Mouse (Mus musculus) left cerebral cortex, postnatal 36 days (tissue): ENCODE measurements around the gene Abcg1. TPM values are rescaled to one million over a fixed set of nuclear protein-coding genes. Genes with fewer than 3 reads are reported as not detected.

Experiments
- DNase-seq, 2 experiments: peaks; one replicate each; pipeline ENCODE4 v3.0.0; 2021 to 2022; ENCODE audit warnings: low spot score in 2 of 2, mixed read lengths in 1 of 2
- intact Hi-C: fragments of 180-260 bp; cut with DNase I; formaldehyde crosslinking; loops from one replicate; pipeline ENCODE4 v1.15.1; 2025
- total RNA-seq, 2 experiments: library from RNA; stranded (reverse); gene quantifications; 2 replicates each; pipeline ENCODE4 v1.2.3; 2021

Abcg1 gene
- total RNA-seq, 2 experiments from 2014 or later, result 65.5 to 77.2 TPM

DNA sequence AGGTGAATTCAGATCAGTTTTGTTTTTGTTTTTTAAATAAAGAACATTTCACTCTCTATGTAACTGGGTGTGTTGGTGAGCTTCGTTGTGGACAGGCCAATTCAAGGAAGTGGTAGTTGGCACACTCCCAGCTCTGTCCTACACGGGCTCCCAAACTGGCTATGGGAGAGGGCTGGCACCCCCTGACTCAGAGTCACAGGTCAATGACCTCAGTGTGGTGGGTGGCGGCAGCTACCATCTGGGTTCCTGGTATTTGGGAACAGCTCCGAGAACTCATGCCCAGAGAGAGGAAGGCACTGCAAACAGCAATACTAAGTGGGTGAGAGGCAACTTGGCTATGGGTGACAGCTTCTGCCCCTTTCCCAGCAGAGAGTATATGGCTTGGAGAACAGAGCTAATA is 19.1 kb upstream of the Abcg1 start:
- intact Hi-C loops, result no loop called here
- DNase-seq, result no peak

DNA sequence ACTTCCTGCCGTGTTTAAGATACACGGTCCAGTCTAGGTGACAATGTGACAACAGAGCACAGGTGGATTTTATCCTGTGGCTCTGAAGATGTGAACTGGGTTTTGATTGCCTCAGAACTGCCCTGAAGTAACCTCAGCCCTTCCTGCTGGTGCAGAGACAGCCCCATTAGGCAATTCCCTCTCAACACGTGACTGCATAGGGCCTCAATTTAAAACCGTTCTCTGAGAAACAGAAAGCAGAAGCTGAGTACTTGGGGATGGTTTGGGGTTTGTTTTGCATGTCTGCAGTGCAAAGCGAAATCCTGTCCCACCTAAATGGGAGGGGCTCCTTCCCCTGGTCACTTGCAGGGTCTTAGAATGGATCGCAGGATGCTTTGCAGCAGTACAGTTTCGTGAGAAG is 17.8 kb upstream of the Abcg1 start:
- DNase-seq, result no peak
- intact Hi-C loops, result no loop called here

DNA sequence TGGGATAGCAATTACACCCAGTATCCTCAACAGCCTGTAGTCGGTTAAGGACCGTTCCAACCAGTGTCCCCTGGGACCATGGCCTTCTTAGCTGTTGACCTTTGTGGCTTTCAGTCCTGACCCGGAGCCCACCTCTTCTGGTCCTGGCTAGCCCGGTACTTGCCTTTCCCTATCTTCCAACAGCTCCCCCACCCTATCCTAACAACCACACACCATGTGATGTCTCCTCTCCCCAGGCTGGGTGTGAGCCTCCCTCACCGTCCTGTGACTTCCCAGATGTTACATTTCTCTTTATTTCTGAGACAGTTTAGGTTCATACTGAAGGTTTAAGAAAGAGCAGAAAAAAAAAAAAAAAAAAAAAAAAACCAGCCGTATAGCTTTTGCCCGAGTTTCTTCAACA is 17.1 kb upstream of the Abcg1 start:
- no peak for DNase-seq
- intact Hi-C loops, result no loop called here

DNA sequence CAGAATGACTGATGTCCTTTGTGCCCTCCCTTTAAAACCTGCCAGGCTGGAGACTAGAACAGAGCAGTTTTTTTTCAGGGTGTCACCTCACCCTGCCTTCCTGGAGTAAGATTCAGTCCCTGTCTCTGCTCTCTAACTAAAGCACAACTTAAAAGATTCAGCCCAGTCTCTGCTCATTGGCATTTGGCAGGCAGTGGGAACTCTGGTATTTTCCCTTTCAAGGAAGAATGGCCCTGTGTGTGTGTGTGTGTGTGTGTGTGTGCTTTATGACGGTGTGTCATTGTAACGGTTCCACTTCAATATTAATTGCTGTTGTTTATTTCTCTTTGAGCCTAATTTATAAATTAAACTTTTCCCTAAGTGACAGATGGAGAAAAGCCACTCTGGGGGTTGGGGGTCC is 14.7 kb upstream of the Abcg1 start:
- intact Hi-C loops, result no loop called here
- no peak for DNase-seq

DNA sequence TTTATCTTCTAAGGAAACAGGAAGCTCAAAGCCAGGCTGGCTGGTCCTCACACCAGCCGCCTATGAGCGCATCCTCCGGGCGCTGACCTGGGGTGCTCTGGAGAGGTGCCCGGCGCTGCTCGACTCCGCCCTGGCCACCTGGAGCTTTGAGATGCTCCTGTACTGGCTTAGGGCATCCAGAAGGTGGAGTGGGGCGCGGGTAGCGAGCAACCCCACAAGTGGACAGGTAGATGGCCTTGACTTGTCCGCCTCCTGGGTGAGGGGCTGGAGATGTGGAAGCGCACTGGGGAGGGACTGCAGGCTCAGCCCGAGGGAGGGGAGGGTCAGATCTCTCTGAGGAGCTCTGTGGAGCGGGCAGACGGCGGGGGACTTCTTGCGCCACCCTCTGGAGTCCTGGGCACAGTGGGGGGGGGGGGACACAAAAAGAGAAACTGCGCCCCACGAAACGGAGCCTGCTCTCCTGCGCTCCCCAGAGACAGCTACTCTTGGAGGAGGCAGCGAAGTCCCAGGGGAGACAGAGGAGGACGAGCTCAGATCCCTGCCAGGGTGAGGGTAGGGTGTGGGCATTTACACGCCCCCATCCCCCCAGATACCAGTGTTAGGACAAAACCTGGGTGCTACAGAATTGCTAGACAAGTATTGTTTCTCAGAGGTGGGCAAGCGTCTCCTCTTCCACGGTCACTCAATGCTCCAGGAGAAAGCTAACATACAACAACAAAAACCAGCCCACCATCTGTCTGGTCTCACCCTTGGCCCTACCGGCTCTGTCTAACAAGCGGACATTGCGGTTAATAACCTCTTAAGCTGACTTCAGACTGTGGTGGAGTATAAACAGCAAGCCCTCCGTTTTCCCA is 643 bp downstream of the Abcg1 start:
- intact Hi-C loops, result loop anchor here (1.0 to 5.0 kb wide), 3 partner anchors 23 to 54 kb away; no protein-coding TSS in a partner anchor
- DNase-seq, result peak; percentile 43 to 58

DNA sequence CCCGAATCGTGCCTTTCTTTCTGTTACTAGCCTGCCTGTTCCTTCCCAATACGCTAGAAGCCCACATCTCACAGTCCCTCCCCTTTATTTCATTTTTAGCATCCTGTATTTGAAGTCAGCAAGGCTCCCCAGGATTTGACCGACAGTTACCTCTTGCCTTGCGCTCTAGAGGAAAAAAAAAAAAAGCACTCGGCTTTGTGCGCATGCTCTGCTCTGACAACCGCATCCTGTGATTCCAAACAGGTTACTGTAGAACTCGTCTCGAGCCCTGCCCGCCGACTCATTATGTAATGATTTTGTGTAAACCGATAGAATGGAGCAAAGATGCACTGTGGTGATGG is 1.2 kb downstream of the Abcg1 start:
- DNase-seq, result peak; percentile 78 to 83
- intact Hi-C loops, result loop anchor here (1.0 to 5.0 kb wide), 3 partner anchors 23 to 54 kb away; no protein-coding TSS in a partner anchor

DNA sequence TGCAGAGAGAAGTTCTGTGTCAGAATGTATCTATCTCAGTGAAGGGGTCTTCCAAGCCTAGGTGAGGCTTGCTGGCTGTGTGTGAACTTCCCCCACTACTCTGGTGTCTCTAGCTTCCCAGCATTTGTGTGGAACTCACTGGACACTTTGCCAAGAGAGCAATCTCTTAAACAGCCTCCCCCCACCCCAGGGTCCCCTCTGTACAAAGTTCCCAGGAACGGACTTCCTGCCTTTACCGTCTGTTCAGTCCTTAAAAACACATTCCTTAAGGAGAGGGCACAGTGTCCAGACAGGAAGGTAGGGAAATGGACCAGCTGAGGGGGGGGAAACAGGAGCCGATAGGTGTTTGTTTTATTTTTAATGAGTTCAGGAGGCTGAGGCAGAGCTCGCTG is 2.7 kb downstream of the Abcg1 start:
- intact Hi-C loops, result no loop called here
- DNase-seq, result no peak

DNA sequence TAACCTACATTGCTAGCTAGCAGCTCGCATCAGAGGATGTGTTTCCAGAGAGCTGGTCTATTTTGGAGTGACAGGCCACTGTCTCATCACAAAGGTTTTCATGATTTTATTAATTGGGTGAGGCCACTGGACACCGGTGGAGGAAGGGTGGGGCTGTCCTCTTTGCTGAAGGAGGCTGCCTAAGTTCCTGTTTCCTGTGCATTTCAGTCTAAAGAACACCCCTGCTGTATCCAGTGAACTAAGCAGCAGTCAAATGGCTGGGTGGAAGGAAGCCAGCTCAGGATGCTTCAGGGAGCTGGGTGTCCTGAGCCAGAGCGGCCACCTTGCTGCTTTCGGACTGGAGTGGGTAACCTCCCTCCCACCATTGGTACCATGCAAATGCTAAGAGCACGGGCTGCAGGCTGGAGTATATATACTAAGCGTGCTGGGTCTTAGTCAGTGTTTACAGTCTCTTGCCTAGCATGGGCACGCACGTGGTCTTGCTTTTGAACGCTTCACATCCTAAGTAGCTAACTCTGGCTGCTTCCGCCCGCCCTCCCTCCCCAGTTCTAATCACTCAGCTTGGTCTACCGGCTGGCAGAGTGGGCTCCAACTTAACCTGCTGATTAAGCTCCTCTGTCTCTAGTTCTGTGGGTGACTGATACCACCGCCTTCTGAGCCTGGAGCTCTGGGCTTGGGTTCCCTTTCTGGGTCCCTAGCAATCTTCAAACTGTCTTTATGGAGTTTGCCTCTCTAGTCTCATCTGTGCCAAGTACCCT is 3.3 kb downstream of the Abcg1 start:
- peak in 1 of 2 experiments; percentile 42 for DNase-seq
- intact Hi-C loops, result no loop called here

DNA sequence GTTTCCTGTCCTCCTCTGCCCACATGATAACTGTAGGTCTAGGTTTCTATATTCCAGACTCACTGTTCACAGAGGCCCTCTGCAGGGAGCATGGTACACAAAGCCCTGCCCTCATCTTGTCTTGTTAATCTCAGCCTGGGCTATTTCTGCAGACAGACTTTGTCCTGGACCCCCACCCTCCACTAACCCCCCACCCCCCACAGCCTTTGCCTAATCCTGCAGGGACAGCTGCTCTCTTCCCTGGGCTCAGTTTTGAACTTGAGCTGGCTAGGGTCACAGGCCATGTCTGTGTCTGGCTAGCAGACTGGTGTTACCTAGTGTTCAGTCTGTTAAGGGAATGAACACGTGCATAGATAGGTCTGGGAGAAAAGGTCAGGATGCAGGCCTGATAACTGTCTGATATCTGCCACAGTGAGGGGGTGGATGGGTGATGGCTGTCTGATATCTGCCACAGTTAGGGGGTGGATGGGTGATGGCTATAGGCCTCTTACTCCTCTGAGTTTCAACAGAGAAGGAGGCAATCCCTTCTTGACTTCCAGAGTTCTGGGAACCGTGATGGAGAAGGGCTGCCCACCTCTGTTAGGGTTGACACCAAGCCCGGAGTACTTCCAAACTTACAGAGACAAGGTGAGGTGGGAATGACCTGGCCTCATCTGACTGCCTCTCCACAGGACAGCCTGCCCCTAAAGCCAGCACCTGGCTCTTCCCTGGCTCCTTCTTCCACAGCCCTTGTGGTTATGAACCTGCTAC is 4.0 kb downstream of the Abcg1 start:
- intact Hi-C loops, result no loop called here
- no peak for DNase-seq

DNA sequence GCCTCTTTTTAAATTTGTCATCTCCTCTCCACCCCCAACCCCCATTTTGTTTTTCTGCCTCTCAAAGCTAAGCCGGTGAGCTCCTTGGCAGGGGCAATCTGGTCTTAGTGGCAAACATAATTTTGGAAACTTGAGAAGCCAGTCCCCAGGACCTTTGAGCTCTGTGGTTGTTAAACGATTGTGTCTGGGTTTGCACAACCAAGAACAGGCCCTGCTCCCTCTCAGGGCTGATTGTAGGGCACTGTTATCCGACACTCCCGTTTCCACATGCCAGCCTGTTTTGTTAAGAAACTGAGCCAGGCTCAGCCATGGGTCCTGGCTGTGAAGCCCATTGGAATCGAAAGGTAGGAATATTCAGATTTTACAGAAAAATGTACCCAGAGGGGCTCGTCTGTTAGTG is 8.6 kb downstream of the Abcg1 start:
- intact Hi-C loops, result no loop called here
- no peak for DNase-seq

DNA sequence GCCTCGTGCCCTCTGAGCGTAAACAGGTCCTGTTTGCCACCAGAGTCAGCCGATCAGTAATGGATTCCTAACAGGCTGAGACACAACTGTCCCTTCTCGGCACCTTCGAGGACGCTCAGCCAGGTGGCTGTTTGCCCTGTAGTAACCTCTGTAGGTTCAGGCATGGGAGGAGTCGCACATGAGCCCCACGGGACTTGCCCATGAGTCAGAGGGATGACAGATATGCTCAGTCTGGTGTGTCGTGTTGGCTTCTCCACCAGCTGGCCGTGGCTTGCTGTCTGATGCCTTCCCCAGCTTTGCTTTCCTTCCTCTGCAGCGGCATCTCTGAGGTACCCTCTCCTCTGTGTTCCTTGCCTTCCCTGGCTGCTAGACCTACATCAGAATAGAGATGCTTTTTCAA is 9.6 kb downstream of the Abcg1 start:
- peak in 1 of 2 experiments; percentile 24 for DNase-seq
- intact Hi-C loops, result no loop called here

DNA sequence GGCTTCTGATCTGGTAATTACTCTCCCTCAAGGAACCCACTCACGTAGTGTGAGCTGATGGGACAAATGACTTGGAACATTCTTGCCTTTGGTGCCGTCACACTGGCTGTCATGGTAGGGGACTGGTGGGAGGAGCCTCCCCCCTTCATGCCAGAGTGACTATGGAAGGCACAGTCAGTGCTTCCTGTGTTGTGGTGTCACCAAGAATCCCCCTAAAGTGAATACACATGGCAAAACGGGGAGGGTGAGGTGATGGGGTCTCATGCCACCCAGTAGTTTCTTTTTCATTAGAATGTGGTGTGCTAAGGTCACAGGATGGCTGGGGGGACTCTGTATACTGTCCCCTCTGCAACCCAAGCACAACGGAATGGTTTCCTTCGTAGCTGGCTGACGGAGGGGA is 11.6 kb downstream of the Abcg1 start:
- intact Hi-C loops, result no loop called here
- DNase-seq, result no peak

DNA sequence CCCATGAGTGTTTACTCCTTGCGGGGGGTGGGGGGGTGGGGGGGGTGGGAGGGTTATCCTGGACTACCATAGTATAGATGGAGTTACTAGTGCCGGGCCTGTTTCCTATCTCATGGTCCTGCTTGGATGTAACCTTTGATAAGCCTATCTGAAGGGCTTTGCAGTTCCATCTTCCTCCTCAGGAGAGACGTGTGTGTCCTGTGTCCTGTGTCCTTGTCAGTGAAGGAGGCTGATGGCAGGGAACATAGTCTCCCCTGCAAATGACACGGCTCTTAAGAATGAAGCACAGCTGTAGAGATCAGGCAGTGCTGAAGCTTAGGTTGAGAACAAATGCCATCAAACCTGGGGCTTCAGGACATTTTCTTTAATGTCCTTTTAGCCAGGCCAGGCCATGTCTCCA is 12.4 kb downstream of the Abcg1 start:
- no peak for DNase-seq
- intact Hi-C loops, result no loop called here

DNA sequence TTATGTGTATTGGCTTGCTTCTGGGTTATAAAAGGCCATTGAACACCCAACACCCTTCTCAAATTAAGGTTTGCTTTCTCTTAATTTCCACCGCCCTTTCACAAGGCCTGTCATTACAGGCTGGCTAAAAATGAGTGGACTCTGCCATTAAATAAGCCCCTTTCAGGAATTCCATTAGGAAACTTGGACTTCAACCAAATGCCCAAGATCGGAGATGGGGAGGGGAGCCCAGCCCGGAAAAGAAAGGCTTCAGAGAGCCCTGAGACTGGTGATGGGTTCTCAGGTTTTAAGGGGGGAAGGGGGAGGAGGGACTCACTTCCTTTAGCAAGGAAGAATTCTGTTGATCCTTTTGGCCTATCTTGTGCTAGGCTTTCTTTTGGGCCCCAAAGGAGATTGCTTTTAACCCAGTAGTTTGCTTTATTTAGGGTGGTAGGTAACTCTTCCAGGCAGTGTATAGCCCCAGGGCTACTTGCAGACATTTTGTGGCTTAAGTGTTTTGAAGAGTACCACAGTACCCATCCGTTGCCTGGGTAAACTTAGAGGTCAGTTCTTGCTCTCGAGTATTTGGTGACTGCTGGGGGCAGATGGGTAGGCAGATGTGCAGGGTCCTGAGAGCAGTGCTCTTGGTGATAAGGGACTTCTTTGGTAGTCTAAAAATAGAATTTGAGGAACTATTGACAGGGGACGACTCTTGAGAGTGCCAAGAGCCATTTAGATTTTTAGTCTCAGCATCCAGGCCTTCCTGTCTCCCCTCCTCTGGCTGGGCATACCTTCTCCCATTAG is 13.1 kb downstream of the Abcg1 start:
- intact Hi-C loops, result no loop called here
- no peak for DNase-seq

DNA sequence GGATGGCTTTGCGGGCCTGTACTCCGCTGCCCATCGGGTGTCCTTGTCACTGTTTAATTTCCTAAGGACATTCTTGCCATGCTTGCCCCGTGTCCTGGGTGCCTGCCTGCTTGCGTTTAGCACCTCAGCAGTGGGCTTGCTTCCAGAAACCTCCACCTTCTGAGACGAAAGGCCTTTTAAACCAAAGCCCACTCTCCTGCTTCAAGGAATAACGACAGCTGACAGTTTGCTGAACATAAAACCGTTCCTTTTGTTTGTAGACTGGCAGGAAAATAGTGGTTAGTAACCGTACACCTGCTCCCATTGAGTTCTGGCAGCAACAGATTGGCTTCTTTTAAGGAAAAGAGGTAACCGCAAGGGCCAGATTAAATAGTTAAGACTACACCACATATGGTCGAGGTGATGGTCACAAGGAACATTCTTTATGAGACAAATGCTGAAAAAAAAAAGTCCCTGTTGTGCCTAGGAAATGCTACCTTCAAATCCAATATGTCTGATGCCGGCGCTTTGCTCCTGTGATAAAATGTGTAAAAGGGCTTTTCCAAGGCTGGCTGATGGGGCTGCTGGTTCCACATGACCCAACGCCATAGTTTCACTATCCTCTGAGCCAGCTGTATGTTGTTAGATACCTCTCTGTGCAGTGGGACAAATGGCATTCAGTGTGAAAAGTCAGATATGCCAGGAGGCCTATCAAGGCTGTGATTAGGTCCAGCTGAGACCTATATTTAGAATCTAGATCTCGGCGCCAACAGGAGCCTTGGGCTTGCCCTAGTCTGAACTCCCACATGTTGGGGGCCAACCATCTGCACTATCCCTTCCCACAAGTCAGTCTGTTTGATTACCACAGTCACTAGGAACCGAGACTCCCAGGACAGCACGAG is 14.2 kb downstream of the Abcg1 start:
- DNase-seq, result no peak
- intact Hi-C loops, result no loop called here

DNA sequence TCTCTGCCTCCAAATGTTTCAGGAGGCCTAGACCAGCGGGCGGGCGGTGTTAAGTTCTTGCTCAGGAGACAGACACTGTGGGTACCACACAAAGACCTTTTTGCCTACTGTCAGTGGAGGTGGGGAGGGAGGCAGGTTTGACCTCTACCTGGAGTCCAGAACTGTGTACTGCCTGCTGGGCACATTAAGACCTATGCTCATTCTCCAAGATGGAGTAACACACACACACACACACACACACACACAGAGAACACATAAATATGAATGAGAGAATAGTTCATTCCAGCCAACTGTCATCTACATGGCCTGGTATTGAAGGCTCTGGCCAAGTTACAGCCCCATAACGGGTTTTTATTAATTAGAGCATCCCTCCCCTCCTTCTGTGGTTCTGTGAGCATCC is 15.4 kb downstream of the Abcg1 start:
- DNase-seq, result no peak
- intact Hi-C loops, result no loop called here

DNA sequence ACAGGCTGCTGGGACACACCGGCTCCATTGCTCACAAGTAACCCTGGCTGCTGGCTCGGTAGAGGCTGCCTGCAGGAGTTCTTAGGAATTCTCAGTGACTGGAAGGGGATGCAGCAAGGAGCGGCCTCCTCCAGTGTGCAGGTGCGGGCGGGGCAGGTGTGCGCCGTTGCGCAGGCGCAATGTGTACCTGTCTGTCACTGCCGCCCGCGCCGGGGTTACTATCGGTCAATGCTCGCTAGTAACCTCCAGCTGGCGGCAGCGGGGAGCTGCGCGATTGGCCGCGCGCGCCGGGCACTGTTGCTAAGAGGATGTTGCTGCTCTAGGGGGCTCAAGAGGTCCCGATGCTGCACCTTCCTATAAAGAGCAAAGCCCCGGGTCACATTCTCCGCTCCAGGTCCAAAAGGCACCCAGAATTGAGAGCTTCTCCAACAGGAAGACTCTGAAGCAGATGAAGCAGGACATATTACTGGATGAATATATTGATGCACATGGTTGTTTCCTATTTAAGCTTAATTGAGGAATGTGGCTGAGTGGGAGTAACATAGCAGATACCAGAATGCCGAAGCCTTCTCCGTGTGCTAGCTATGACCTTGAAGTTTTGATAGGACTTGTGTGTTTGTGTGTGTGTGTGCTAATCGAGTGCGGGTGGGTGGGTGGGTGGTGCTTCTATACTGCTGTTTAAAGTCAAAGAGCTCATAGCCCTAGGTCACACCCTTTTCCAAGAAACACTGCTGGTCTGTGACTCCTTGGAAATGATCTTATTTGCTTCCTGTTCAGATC is 16.0 kb downstream of the Abcg1 start:
- intact Hi-C loops, result no loop called here
- peak; percentile 79 to 85 for DNase-seq

DNA sequence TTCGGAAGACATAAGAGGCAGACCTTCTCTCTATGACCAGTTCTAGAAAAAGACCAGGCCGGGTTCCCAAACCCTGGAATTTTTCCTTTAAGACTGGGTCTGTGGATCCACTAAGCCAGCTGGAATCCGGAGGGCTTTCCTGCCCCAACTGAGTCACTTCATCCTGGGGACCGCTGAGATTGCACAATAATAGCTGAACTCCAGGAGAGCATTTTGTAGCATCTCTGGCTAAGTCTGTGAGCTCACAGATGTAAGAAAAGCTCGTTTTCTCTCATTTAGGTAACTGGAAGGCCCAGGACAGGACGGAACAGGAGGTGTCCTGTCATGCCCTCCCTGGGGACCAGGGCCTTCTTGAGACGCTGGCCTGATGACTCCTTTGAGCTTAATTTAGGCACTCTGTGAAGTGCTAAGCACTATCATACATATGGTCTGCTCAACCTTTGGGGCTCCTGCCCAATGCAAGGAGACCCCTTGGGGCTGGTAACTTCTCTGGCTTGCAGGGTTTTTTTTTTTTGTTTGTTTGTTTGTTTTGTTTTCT is 16.6 kb downstream of the Abcg1 start:
- intact Hi-C loops, result no loop called here
- no peak for DNase-seq
